Mouse (Mus musculus): ENCODE data around the gene Upk2. TPM values are rescaled to one million over a fixed set of nuclear protein-coding genes. Genes with fewer than 3 reads are reported as not detected.
A peak's percentile ranks its signal among the peaks of the same experiment; 100 is the strongest.

The Upk2 gene
- polyA plus RNA-seq, 1 experiment from 2014 or later = not detected

- peaks cover 44% of the 10 kb centered on the region for H3K4me1 ChIP-seq (replicated peaks)
- H3K36me3 ChIP-seq = no peaks in the 10 kb centered on the region
- H3K4me2 ChIP-seq = peak overlapping the region; percentile 86
- H3K27me3 ChIP-seq = peaks cover 63% of the 10 kb centered on the region
- WGBS (ENCODE audit: insufficient replicate concordance) = under 1% methylated on average over 29 of the region's 29 CpGs
- H3K27ac ChIP-seq = peak overlapping the region; percentile 66
- H3K9ac ChIP-seq = peak overlapping the region; percentile 58
- ATAC-seq (ENCODE audit: low read depth) (peak; percentile 21), DNase-seq (no peak)
- H3K4me3 ChIP-seq (replicated peaks) = peak overlapping the region; percentile 62
- H3K9me3 ChIP-seq (replicated peaks) = no peaks in the 10 kb centered on the region
Measured at GRCm38 (mm10) chr9:44478959-44479605, 24.3 kb upstream of the Upk2 start.

- ATAC-seq (ENCODE audit: low read depth) (no peak), DNase-seq (no peak)
- peak overlapping the region; percentile 58 for H3K9ac ChIP-seq
- H3K4me3 ChIP-seq (replicated peaks) = peak overlapping the region; percentile 62
- H3K4me2 ChIP-seq = peak overlapping the region; percentile 86
- no peaks in the 10 kb centered on the region for H3K36me3 ChIP-seq
- H3K4me1 ChIP-seq (replicated peaks) = peaks cover 37% of the 10 kb centered on the region
- H3K27ac ChIP-seq = peak overlapping the region; percentile 55; the same call in 1 of the 2 replicates
- peaks cover 56% of the 10 kb centered on the region for H3K27me3 ChIP-seq
- no peaks in the 10 kb centered on the region for H3K9me3 ChIP-seq (replicated peaks)
- WGBS (ENCODE audit: insufficient replicate concordance) = under 1% methylated on average over 27 of the region's 27 CpGs
Measured at GRCm38 (mm10) chr9:44478229-44478921, 23.6 kb upstream of the Upk2 start.

GRCm38 (mm10) chr9:44477339-44478228 lies 22.8 kb upstream of the Upk2 start:
- peak overlapping the region; percentile 5; the same call in 1 of the 2 replicates for H3K9ac ChIP-seq
- H3K9me3 ChIP-seq (replicated peaks) = no peaks in the 10 kb centered on the region
- no peaks in the 10 kb centered on the region for H3K36me3 ChIP-seq
- H3K4me3 ChIP-seq (replicated peaks) = peak overlapping the region; percentile 62
- H3K4me1 ChIP-seq (replicated peaks) = peaks cover 32% of the 10 kb centered on the region
- ATAC-seq (ENCODE audit: low read depth) = no peak
- peak overlapping the region; percentile 86 for H3K4me2 ChIP-seq
- DNase-seq = no peak
- H3K27me3 ChIP-seq = peaks cover 48% of the 10 kb centered on the region
- no peak overlapping the region for H3K27ac ChIP-seq
- 4% methylated on average over 24 of the region's 24 CpGs for WGBS (ENCODE audit: insufficient replicate concordance)

GRCm38 (mm10) chr9:44475936-44476335 lies 21.2 kb upstream of the Upk2 start:
- Histone ChIP-seq H3K4me3 (replicated peaks) (no peak overlapping the region), H3K9me3 (replicated peaks) (no peaks in the 10 kb centered on the region), H3K4me2 (no peak overlapping the region), H3K27ac (no peak overlapping the region), H3K36me3 (no peaks in the 10 kb centered on the region), H3K4me1 (replicated peaks) (peaks cover 28% of the 10 kb centered on the region), H3K27me3 (peaks cover 31% of the 10 kb centered on the region), H3K9ac (no peak overlapping the region)
- ATAC-seq (ENCODE audit: low read depth) (no peak), DNase-seq (no peak)
- 86% methylated on average over 3 of the region's 3 CpGs for WGBS (ENCODE audit: insufficient replicate concordance)

- WGBS (ENCODE audit: insufficient replicate concordance) = 45% methylated on average over 1 of the region's 1 CpGs
- H3K4me3 ChIP-seq (replicated peaks) = no peak overlapping the region
Measured at GRCm38 (mm10) chr9:44474327-44474726, 19.6 kb upstream of the Upk2 start.

GRCm38 (mm10) chr9:44473184-44473583 lies 18.4 kb upstream of the Upk2 start:
- H3K4me1 ChIP-seq (replicated peaks) = peaks cover 9% of the 10 kb centered on the region
- no peaks in the 10 kb centered on the region for H3K36me3 ChIP-seq
- H3K4me2 ChIP-seq = no peak overlapping the region
- H3K9ac ChIP-seq = no peak overlapping the region
- WGBS (ENCODE audit: insufficient replicate concordance) = 43% methylated on average over 3 of the region's 3 CpGs
- peaks cover 27% of the 10 kb centered on the region for H3K27me3 ChIP-seq
- no peak overlapping the region for H3K4me3 ChIP-seq (replicated peaks)
- ATAC-seq (ENCODE audit: low read depth) (no peak), DNase-seq (no peak)
- no peak overlapping the region for H3K27ac ChIP-seq
- no peaks in the 10 kb centered on the region for H3K9me3 ChIP-seq (replicated peaks)

More at GRCm38 (mm10) chr9:44474327-44474726, 19.6 kb upstream of the Upk2 start:
- ATAC-seq (ENCODE audit: low read depth) (no peak), DNase-seq (no peak)
- Histone ChIP-seq H3K27ac (no peak overlapping the region), H3K36me3 (no peaks in the 10 kb centered on the region), H3K9me3 (replicated peaks) (no peaks in the 10 kb centered on the region), H3K9ac (no peak overlapping the region), H3K27me3 (peaks cover 27% of the 10 kb centered on the region), H3K4me1 (replicated peaks) (peaks cover 21% of the 10 kb centered on the region), H3K4me2 (no peak overlapping the region)

GRCm38 (mm10) chr9:44468800-44469199 lies 14.0 kb upstream of the Upk2 start:
- H3K9ac ChIP-seq = no peak overlapping the region
- H3K4me1 ChIP-seq (replicated peaks) = no peaks in the 10 kb centered on the region
- H3K27ac ChIP-seq = no peak overlapping the region
- H3K36me3 ChIP-seq = no peaks in the 10 kb centered on the region
- no peaks in the 10 kb centered on the region for H3K9me3 ChIP-seq (replicated peaks)
- H3K4me2 ChIP-seq = no peak overlapping the region
- ATAC-seq (ENCODE audit: low read depth) (no peak), DNase-seq (no peak)
- H3K4me3 ChIP-seq (replicated peaks) = no peak overlapping the region
- WGBS (ENCODE audit: insufficient replicate concordance) = 43% methylated on average over 2 of the region's 2 CpGs
- peaks cover 31% of the 10 kb centered on the region for H3K27me3 ChIP-seq

- Histone ChIP-seq H3K9ac (no peak overlapping the region), H3K27me3 (peaks cover 31% of the 10 kb centered on the region), H3K36me3 (no peaks in the 10 kb centered on the region), H3K27ac (no peak overlapping the region), H3K9me3 (replicated peaks) (no peaks in the 10 kb centered on the region), H3K4me3 (replicated peaks) (no peak overlapping the region), H3K4me2 (no peak overlapping the region), H3K4me1 (replicated peaks) (no peaks in the 10 kb centered on the region)
- DNase-seq = no peak
- no peak for ATAC-seq (ENCODE audit: low read depth)
- WGBS (ENCODE audit: insufficient replicate concordance) = 31% methylated on average over 7 of the region's 7 CpGs
Measured at GRCm38 (mm10) chr9:44468224-44468623, 13.4 kb upstream of the Upk2 start.

GRCm38 (mm10) chr9:44461950-44462349 lies 7.2 kb upstream of the Upk2 start:
- no peak overlapping the region for H3K27ac ChIP-seq
- ATAC-seq (ENCODE audit: low read depth) (no peak), DNase-seq (no peak)
- WGBS (ENCODE audit: insufficient replicate concordance) = 34% methylated on average over 5 of the region's 5 CpGs
- no peaks in the 10 kb centered on the region for H3K9me3 ChIP-seq (replicated peaks)
- no peaks in the 10 kb centered on the region for H3K36me3 ChIP-seq
- no peaks in the 10 kb centered on the region for H3K4me1 ChIP-seq (replicated peaks)
- peaks cover 21% of the 10 kb centered on the region for H3K27me3 ChIP-seq
- H3K4me2 ChIP-seq = no peak overlapping the region
- H3K9ac ChIP-seq = no peak overlapping the region
- H3K4me3 ChIP-seq (replicated peaks) = no peak overlapping the region

- Histone ChIP-seq H3K9me3 (replicated peaks) (no peaks in the 10 kb centered on the region), H3K27me3 (peaks cover 63% of the 10 kb centered on the region), H3K4me2 (no peak overlapping the region), H3K27ac (no peak overlapping the region), H3K36me3 (no peaks in the 10 kb centered on the region), H3K4me3 (replicated peaks) (no peak overlapping the region), H3K4me1 (replicated peaks) (no peaks in the 10 kb centered on the region), H3K9ac (no peak overlapping the region)
- 21% methylated on average over 11 of the region's 11 CpGs for WGBS (ENCODE audit: insufficient replicate concordance)
- DNase-seq (no peak), ATAC-seq (ENCODE audit: low read depth) (no peak)
Measured at GRCm38 (mm10) chr9:44457035-44457742, 2.4 kb upstream of the Upk2 start.

Measured in liver, embryonic 13.5 days (tissue).